ENCODE assay signal across 8 mouse cellular contexts in genomic region chr13:52892065-52892503, GRCm38 (mm10). TPM values are rescaled to one million over a fixed set of nuclear protein-coding genes. Genes with fewer than 3 reads are reported as not detected.
A peak's percentile ranks its signal among the peaks of the same experiment; 100 is the strongest.
DNase-seq lines count a peak whose midpoint lies in the region; ATAC-seq and TF ChIP-seq lines count a peak whose summit lies in the region.
"Had no signal": no experiment of that assay in that cellular context is flagged by ENCODE, and none has a peak within 500 bp of the region (broad histone marks: within the 10 kb centered on the region; RNA-seq: fewer than 3 reads in every experiment).

No protein-coding gene starts in this region.

- peaks cover 4% of the 10 kb centered on the region; the same call in 1 of the 2 replicates for H3K4me1 ChIP-seq in limb, embryonic 14.5 days (ENCODE audit: control insufficient read depth, insufficient read depth, low read length)

- TF ChIP-seq POLR2A in limb, embryonic 14.5 days (IDR thresholded peaks at IDR 0.05; ENCODE audit: borderline replicate concordance, extremely low read depth, insufficient read depth, insufficient read length): no peak

- H3K4me3 ChIP-seq in limb, embryonic 14.5 days (replicated peaks; ENCODE audit: low read length): no peak overlapping the region
- H3K4me3 ChIP-seq: midbrain, embryonic 12.5 days had no signal

- no peak overlapping the region for H3K4me2 ChIP-seq in limb, embryonic 14.5 days (replicated peaks; ENCODE audit: low read depth, low read length, severe bottlenecking)
- H3K4me2 ChIP-seq: midbrain, embryonic 12.5 days had no signal

- H3K27me3 ChIP-seq in limb, embryonic 14.5 days (ENCODE audit: control insufficient read depth, insufficient read depth, low read length): no peaks in the 10 kb centered on the region
- H3K27me3 ChIP-seq: midbrain, embryonic 12.5 days had no signal

- H3K9ac ChIP-seq in limb, embryonic 14.5 days (ENCODE audit: low read depth, low read length, severe bottlenecking): no peak overlapping the region
- H3K9ac ChIP-seq: midbrain, embryonic 12.5 days had no signal

- WGBS in limb, embryonic 14.5 days: 47% methylated on average over 10 of the region's 10 CpGs

- H3K27ac ChIP-seq in limb, embryonic 14.5 days (replicated peaks; ENCODE audit: low read depth, low read length): 0 out of 2 replicates have a peak overlapping the region, but pooled peaks have one; percentile 2
- H3K27ac ChIP-seq: midbrain, embryonic 12.5 days had no signal

- peak; percentile 14 for DNase-seq in testis, postnatal 14 days (ENCODE audit: low spot score)
- no peak for DNase-seq in testis, postnatal 10 days (ENCODE audit: low spot score)
- DNase-seq in cerebellum, adult 8-10 months: peak; percentile 66
- peak; percentile 14 to 28 for DNase-seq in heart, postnatal 14 days
- DNase-seq in limb, embryonic 14.5 days (ENCODE audit: low spot score): peak; percentile 29
- DNase-seq in urinary bladder, postnatal 36 days (ENCODE audit: low spot score in 2 of 2): peak; percentile 69
- no peak for DNase-seq in thymus, adult 18-20 months

- no peaks in the 10 kb centered on the region for H3K9me3 ChIP-seq in limb, embryonic 14.5 days (ENCODE audit: control insufficient read depth, low read length)
- H3K9me3 ChIP-seq: midbrain, embryonic 12.5 days had no signal

- ATAC-seq in limb, embryonic 14.5 days (ENCODE audit: low FRiP score, low read depth): no peak

- peaks cover 4% of the 10 kb centered on the region for H3K36me3 ChIP-seq in limb, embryonic 14.5 days (ENCODE audit: control insufficient read depth, insufficient read depth, low read length)

- intact Hi-C loops in heart, postnatal 14 days (cut with DNase I): no loop called here

RNA-seq across cellular contexts. Expression of gene Auh, which starts 37.4 kb away (rescaled TPM):
- total RNA-seq in heart, postnatal 14 days (2021): 10 to 100 TPM; 92.6 to 95.8 TPM
- 34.0 and 38.9 TPM in 2 replicates for polyA plus RNA-seq in limb, embryonic 14.5 days (2012; rRNA removed)
- polyA plus RNA-seq in limb, embryonic 14.5 days (2014; fragmentation: Nextera tagmentation; extraction: Ambion mirVana): 33.5 and 33.8 TPM in 2 replicates

Comparison
In these comparisons a context has a peak if more than half of its experiments do, and no peak if none do; other contexts are left out.
1. DNase-seq: peak in testis, postnatal 14 days (single experiment), cerebellum, adult 8-10 months (single experiment), heart, postnatal 14 days (2 of 2), limb, embryonic 14.5 days (single experiment) and urinary bladder, postnatal 36 days (2 of 2); none in testis, postnatal 10 days (single experiment) and thymus, adult 18-20 months (0 of 2).